Mouse (Mus musculus): ENCODE data around the gene Bptf. TPM values are rescaled to one million over a fixed set of nuclear protein-coding genes. Genes with fewer than 3 reads are reported as not detected.
A peak's percentile ranks its signal among the peaks of the same experiment; 100 is the strongest.

Bptf gene
- polyA plus RNA-seq, 1 experiment from 2014 or later, result 22.9 TPM

DNA sequence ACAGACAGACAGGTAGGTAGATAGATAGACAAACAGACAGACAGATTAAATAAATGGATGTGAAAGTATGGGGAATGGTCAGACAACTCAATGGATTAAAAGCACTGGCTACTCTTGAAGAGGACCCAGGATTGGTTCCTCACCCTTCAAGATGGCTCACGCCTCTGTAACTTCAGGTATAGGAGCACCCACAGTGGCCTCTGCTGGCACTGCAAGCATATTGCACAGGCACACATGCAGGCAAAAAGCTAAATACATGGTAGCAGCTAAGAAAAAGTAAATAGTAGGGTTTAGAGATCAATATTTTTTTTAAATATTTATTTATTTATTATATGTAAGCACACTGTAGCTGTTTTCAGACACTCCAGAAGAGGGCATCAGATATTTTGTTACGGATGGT, 23.0 kb downstream of the Bptf start:
- H3K36me3 ChIP-seq (ENCODE audit: insufficient read depth, low read length), result peaks cover 12% of the 10 kb centered on the region
- ATAC-seq (replicated peaks; ENCODE audit: low FRiP score, low read depth) (no peak), DNase-seq (ENCODE audit: low spot score) (no peak)
- H3K27me3 ChIP-seq (ENCODE audit: insufficient read depth, low read length), result no peaks in the 10 kb centered on the region
- TF ChIP-seq CTCF (IDR thresholded peaks at IDR 0.05; ENCODE audit: low read depth), result peak; percentile 38; the same call in 1 of the 2 replicates
- no peak overlapping the region for H3K4me2 ChIP-seq (ENCODE audit: low read length)
- no peak overlapping the region for H3K27ac ChIP-seq
- 93% methylated on average over 2 of the region's 2 CpGs for WGBS
- H3K4me1 ChIP-seq (replicated peaks; ENCODE audit: insufficient read depth, low read length), result 0 out of 2 replicates have a peak, but pooled peaks cover 6% of the 10 kb centered on the region
- H3K9ac ChIP-seq (ENCODE audit: low read depth, low read length), result no peak overlapping the region
- no peak overlapping the region for H3K4me3 ChIP-seq (replicated peaks; ENCODE audit: low read depth, low read length)
- no peaks in the 10 kb centered on the region for H3K9me3 ChIP-seq (replicated peaks; ENCODE audit: low read length)

DNA sequence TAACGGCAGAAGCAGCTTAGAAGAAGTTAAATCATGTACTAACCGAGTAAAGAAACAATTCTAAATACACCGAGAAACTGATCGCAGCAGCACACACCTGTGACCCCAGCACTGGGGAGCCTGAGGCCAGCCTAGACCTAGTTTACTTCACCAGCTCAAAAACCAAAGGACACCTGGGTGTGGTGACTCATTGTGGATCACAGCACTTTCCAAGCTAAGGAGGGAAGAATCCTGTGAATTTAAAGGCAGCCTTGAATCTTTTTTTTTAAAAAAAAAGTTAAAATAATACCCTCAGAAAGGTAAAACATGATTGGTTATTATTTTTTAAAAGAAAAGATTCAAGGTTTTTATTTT, 24.2 kb downstream of the Bptf start:
- H3K4me3 ChIP-seq (replicated peaks; ENCODE audit: low read depth, low read length), result no peak overlapping the region
- WGBS, result 67% methylated on average over 4 of the region's 4 CpGs
- no peaks in the 10 kb centered on the region for H3K27me3 ChIP-seq (ENCODE audit: insufficient read depth, low read length)
- peak overlapping the region; percentile 19; the same call in 1 of the 2 replicates for H3K27ac ChIP-seq
- H3K4me1 ChIP-seq (replicated peaks; ENCODE audit: insufficient read depth, low read length), result peaks cover 3% of the 10 kb centered on the region; the same call in 1 of the 2 replicates
- DNase-seq (ENCODE audit: low spot score) (no peak), ATAC-seq (replicated peaks; ENCODE audit: low FRiP score, low read depth) (no peak)
- no peak overlapping the region for H3K4me2 ChIP-seq (ENCODE audit: low read length)
- TF ChIP-seq CTCF (IDR thresholded peaks at IDR 0.05; ENCODE audit: low read depth), result no peak
- H3K36me3 ChIP-seq (ENCODE audit: insufficient read depth, low read length), result peaks cover 12% of the 10 kb centered on the region
- H3K9me3 ChIP-seq (replicated peaks; ENCODE audit: low read length), result no peaks in the 10 kb centered on the region
- H3K9ac ChIP-seq (ENCODE audit: low read depth, low read length), result no peak overlapping the region

DNA sequence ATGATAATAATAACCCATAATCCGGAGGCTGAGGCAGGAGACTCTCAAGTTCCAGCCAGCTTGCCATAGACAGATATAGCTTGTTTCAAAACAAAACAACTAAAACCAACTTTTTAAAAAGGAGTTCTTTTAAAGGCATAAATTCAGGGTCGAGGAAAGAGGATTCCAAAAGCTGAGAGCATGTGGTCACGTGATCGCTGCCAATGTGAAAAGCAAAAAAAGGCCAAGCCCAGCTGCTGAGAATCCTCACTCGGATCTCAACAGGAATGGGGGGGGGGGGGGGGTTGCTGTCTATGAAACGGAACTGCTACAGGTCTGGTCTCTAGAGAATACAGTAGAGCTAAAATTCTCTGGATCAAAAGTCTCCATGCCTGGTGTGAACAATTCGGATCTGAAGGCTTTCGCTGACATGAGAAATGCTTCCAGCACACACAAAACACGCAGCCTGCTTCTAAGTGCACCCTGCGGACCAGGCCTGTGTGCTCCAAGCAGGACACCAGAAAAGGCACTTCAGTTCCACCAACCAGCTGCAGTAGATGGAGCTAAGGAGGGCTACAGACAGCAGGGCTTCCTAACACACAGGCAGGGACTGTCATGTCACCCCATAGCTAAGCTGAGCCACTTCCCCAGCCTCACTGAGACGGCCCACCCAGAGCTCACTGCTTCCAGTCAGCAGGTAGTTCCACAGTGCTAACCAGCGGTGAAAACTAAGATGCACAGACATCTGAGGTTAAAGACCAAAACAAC, 24.8 kb downstream of the Bptf start:
- Histone ChIP-seq H3K27ac (peak overlapping the region; percentile 19; the same call in 1 of the 2 replicates), H3K36me3 (ENCODE audit: insufficient read depth, low read length) (peaks cover 12% of the 10 kb centered on the region), H3K9ac (ENCODE audit: low read depth, low read length) (no peak overlapping the region), H3K9me3 (replicated peaks; ENCODE audit: low read length) (no peaks in the 10 kb centered on the region), H3K4me3 (replicated peaks; ENCODE audit: low read depth, low read length) (no peak overlapping the region), H3K27me3 (ENCODE audit: insufficient read depth, low read length) (no peaks in the 10 kb centered on the region), H3K4me2 (ENCODE audit: low read length) (no peak overlapping the region), H3K4me1 (replicated peaks; ENCODE audit: insufficient read depth, low read length) (peaks cover 8% of the 10 kb centered on the region; the same call in 1 of the 2 replicates)
- ATAC-seq (replicated peaks; ENCODE audit: low FRiP score, low read depth), result no peak
- TF ChIP-seq CTCF (IDR thresholded peaks at IDR 0.05; ENCODE audit: low read depth), result no peak
- 69% methylated on average over 12 of the region's 12 CpGs for WGBS
- no peak for DNase-seq (ENCODE audit: low spot score)

DNA sequence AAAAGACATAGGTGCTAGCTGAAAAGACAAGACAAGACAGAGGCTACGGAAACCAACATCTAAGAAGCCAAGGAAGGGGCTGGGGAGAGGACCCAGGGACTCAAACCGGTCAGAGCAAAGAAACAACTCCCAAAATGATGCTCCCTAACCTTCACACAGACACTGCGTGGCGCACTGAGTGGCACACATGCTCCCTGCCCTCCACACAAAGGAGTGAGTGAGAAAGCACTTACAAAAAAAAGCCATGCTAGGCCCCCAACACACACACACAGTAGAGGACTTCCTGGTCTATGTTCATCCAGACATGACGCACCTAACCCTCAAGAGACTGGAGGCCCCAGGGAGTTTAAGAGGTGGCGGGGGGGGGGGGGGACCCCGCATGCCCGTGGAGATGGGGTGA, 25.5 kb downstream of the Bptf start:
- DNase-seq (ENCODE audit: low spot score) (no peak), ATAC-seq (replicated peaks; ENCODE audit: low FRiP score, low read depth) (no peak)
- Histone ChIP-seq H3K9me3 (replicated peaks; ENCODE audit: low read length) (no peaks in the 10 kb centered on the region), H3K36me3 (ENCODE audit: insufficient read depth, low read length) (peaks cover 12% of the 10 kb centered on the region), H3K27me3 (ENCODE audit: insufficient read depth, low read length) (no peaks in the 10 kb centered on the region), H3K9ac (ENCODE audit: low read depth, low read length) (no peak overlapping the region), H3K4me1 (replicated peaks; ENCODE audit: insufficient read depth, low read length) (peaks cover 9% of the 10 kb centered on the region; the same call in 1 of the 2 replicates), H3K27ac (no peak overlapping the region), H3K4me3 (replicated peaks; ENCODE audit: low read depth, low read length) (no peak overlapping the region), H3K4me2 (ENCODE audit: low read length) (no peak overlapping the region)
- TF ChIP-seq CTCF (IDR thresholded peaks at IDR 0.05; ENCODE audit: low read depth), result no peak
- 92% methylated on average over 8 of the region's 8 CpGs for WGBS

DNA sequence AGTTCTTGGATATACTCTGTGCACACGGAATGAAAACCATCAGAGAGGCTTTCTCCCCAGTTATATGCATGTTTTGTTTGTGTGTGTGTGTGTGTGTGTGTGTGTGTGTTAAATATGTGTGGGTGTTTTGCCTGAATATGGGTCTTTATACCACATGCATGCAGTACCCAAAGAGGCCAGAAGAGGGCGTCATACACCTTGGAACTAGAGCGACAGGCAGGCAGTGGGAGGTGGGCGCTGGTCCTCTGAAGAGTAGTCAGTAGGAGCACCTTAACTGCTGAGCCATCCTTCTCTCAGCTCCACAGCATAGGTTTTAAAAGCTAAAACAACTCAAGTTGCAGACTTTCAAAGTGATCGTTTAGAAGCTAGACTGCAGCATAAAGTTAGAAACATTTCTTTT, 26.7 kb downstream of the Bptf start:
- 52% methylated on average over 5 of the region's 5 CpGs for WGBS
- no peak overlapping the region for H3K9ac ChIP-seq (ENCODE audit: low read depth, low read length)
- peaks cover 9% of the 10 kb centered on the region; the same call in 1 of the 2 replicates for H3K4me1 ChIP-seq (replicated peaks; ENCODE audit: insufficient read depth, low read length)
- ATAC-seq (replicated peaks; ENCODE audit: low FRiP score, low read depth) (no peak), DNase-seq (ENCODE audit: low spot score) (peak; percentile 66)
- no peak overlapping the region for H3K4me2 ChIP-seq (ENCODE audit: low read length)
- no peak overlapping the region for H3K4me3 ChIP-seq (replicated peaks; ENCODE audit: low read depth, low read length)
- no peak overlapping the region for H3K27ac ChIP-seq
- peak; percentile 88 for TF ChIP-seq CTCF (IDR thresholded peaks at IDR 0.05; ENCODE audit: low read depth)
- H3K9me3 ChIP-seq (replicated peaks; ENCODE audit: low read length), result no peaks in the 10 kb centered on the region
- H3K27me3 ChIP-seq (ENCODE audit: insufficient read depth, low read length), result no peaks in the 10 kb centered on the region
- H3K36me3 ChIP-seq (ENCODE audit: insufficient read depth, low read length), result 0 out of 2 replicates have a peak, but pooled peaks cover under 1% of the 10 kb centered on the region

DNA sequence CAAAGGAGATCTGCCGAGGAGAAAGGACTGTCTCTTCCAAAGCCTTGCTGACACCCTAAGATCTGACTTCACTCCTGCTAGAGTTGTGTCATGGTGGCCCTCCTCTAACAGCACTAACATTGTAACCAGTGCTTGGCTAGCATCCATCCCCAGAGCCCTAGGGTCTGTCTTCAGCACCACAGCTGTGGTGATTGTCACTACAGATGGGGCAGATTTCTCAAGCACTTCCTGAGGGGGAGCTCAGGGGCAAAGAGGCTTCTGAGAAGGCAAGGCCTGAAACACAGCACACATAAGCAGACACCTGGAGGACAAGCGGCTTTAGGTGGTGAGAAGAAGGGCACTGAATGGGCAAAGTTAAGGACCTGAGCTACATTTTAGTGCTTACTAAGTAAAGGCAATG, 28.2 kb downstream of the Bptf start:
- no peak overlapping the region for H3K9ac ChIP-seq (ENCODE audit: low read depth, low read length)
- ATAC-seq (replicated peaks; ENCODE audit: low FRiP score, low read depth) (no peak), DNase-seq (ENCODE audit: low spot score) (no peak)
- TF ChIP-seq CTCF (IDR thresholded peaks at IDR 0.05; ENCODE audit: low read depth), result no peak
- no peak overlapping the region for H3K4me2 ChIP-seq (ENCODE audit: low read length)
- H3K27ac ChIP-seq, result no peak overlapping the region
- WGBS, result 80% methylated on average over 2 of the region's 2 CpGs
- peaks cover 9% of the 10 kb centered on the region; the same call in 1 of the 2 replicates for H3K4me1 ChIP-seq (replicated peaks; ENCODE audit: insufficient read depth, low read length)
- no peaks in the 10 kb centered on the region for H3K9me3 ChIP-seq (replicated peaks; ENCODE audit: low read length)
- H3K36me3 ChIP-seq (ENCODE audit: insufficient read depth, low read length), result peaks cover 2% of the 10 kb centered on the region; the same call in 1 of the 2 replicates
- H3K4me3 ChIP-seq (replicated peaks; ENCODE audit: low read depth, low read length), result no peak overlapping the region
- H3K27me3 ChIP-seq (ENCODE audit: insufficient read depth, low read length), result no peaks in the 10 kb centered on the region

Measured in kidney, postnatal 0 days (tissue).